Mouse (Mus musculus) adrenal gland, postnatal 4 days (tissue): ENCODE data around the gene Trmt1. TPM values are rescaled to one million over a fixed set of nuclear protein-coding genes. Genes with fewer than 3 reads are reported as not detected.

Experiments used
- total RNA-seq, 2 experiments: library from RNA; stranded (reverse); gene quantifications; 2 replicates each; pipeline ENCODE4 v1.2.3; 2021

Trmt1 gene
- total RNA-seq, 2 experiments from 2014 or later: 122 to 124 TPM

Other genes starting within 250 kb of the Trmt1 start
- gene Ier2, start 23.5 kb upstream of the Trmt1 start, total RNA-seq: 10 to 100 TPM; 35.1 to 35.3 TPM
- 10 to 100 TPM; 88.9 to 89.0 TPM for gene Nacc1, start 1.6 kb downstream of the Trmt1 start, total RNA-seq
- 1 to 10 TPM; 6.5 to 7.2 TPM for gene Lyl1, start 15.2 kb downstream of the Trmt1 start, total RNA-seq
- 1 to 10 TPM; 1.2 TPM for gene G430095P16Rik, start 36.7 kb downstream of the Trmt1 start, total RNA-seq
- gene Nfix, start 114.0 kb downstream of the Trmt1 start, total RNA-seq: 100 to 1,000 TPM; 134 to 137 TPM
- gene Dand5, start 136.5 kb downstream of the Trmt1 start, total RNA-seq: 1 to 10 TPM; 5.7 to 6.7 TPM
- gene Gadd45gip1, start 145.2 kb downstream of the Trmt1 start, total RNA-seq: 10 to 100 TPM; 46.9 to 48.0 TPM
- 10 to 100 TPM; 86.4 to 93.8 TPM for gene Rad23a, start 154.4 kb downstream of the Trmt1 start, total RNA-seq
- 100 to 1,000 TPM; 480 to 531 TPM for gene Calr, start 160.6 kb downstream of the Trmt1 start, total RNA-seq
- gene Farsa, start 170.7 kb downstream of the Trmt1 start, total RNA-seq: 10 to 100 TPM; 61.0 to 63.6 TPM
- gene Syce2, start 185.8 kb downstream of the Trmt1 start, total RNA-seq: 10 to 100 TPM; 20.0 to 22.5 TPM
- 10 to 100 TPM; 55.0 to 56.0 TPM for gene Gcdh, start 207.6 kb downstream of the Trmt1 start, total RNA-seq
- 1 to 10 TPM; 2.7 to 6.8 TPM for gene Klf1, start 215.6 kb downstream of the Trmt1 start, total RNA-seq
- 10 to 100 TPM; 10.4 to 11.5 TPM for gene Dnase2a, start 222.3 kb downstream of the Trmt1 start, total RNA-seq